Mouse (Mus musculus): Measurements from ENCODE around the gene Tff2. TPM values are rescaled to one million over a fixed set of nuclear protein-coding genes. Genes with fewer than 3 reads are reported as not detected.

Tff2 gene
- total RNA-seq, 2 experiments from 2014 or later: not detected

GRCm38 (mm10) chr17:31138398-31138797, 5.7 kb downstream of the Tff2 start:
- intact Hi-C loops (cut with DNase I): loop anchor here (2.0 to 5.0 kb wide), 3 partner anchors 48 to 204 kb away; no protein-coding TSS in a partner anchor
- DNase-seq (ENCODE audit: low spot score): no peak

- intact Hi-C loops (cut with DNase I): loop anchor here (5.0 kb wide), 1 partner anchor 205 kb away; no protein-coding TSS in a partner anchor
- no peak for DNase-seq (ENCODE audit: low spot score)
Measured at GRCm38 (mm10) chr17:31136821-31137220, 7.3 kb downstream of the Tff2 start.

GRCm38 (mm10) chr17:31136291-31136690, 7.8 kb downstream of the Tff2 start:
- intact Hi-C loops (cut with DNase I): loop anchor here (5.0 kb wide), 1 partner anchor 206 kb away; no protein-coding TSS in a partner anchor
- no peak for DNase-seq (ENCODE audit: low spot score)

GRCm38 (mm10) chr17:31134913-31135312, 9.2 kb downstream of the Tff2 start:
- intact Hi-C loops (cut with DNase I): loop anchor here (5.0 kb wide), 1 partner anchor 207 kb away; no protein-coding TSS in a partner anchor

GRCm38 (mm10) chr17:31133776-31134175, 10.3 kb downstream of the Tff2 start:
- no peak for DNase-seq (ENCODE audit: low spot score)
- intact Hi-C loops (cut with DNase I): no loop called here

More at GRCm38 (mm10) chr17:31134913-31135312, 9.2 kb downstream of the Tff2 start:
- no peak for DNase-seq (ENCODE audit: low spot score)

GRCm38 (mm10) chr17:31131269-31131821, 12.7 kb downstream of the Tff2 start:
- no peak for DNase-seq (ENCODE audit: low spot score)
- intact Hi-C loops (cut with DNase I): no loop called here

GRCm38 (mm10) chr17:31129452-31129851, 14.6 kb downstream of the Tff2 start, which contains the start of gene Tff3:
Tff3 (minus strand) TSS chr17:31129646.
- DNase-seq (ENCODE audit: low spot score): no peak
- intact Hi-C loops (cut with DNase I): no loop called here

- intact Hi-C loops (cut with DNase I): no loop called here
- no peak for DNase-seq (ENCODE audit: low spot score)
Measured at GRCm38 (mm10) chr17:31128708-31129318, 15.3 kb downstream of the Tff2 start.

GRCm38 (mm10) chr17:31125548-31126266, 18.4 kb downstream of the Tff2 start:
- no peak for DNase-seq (ENCODE audit: low spot score)
- intact Hi-C loops (cut with DNase I): no loop called here

GRCm38 (mm10) chr17:31121975-31122374, 22.1 kb downstream of the Tff2 start:
- intact Hi-C loops (cut with DNase I): no loop called here
- no peak for DNase-seq (ENCODE audit: low spot score)

GRCm38 (mm10) chr17:31119429-31119828, 24.7 kb downstream of the Tff2 start:
- intact Hi-C loops (cut with DNase I): loop anchor here (1.0 to 5.0 kb wide), 3 partner anchors 42 to 109 kb away; no protein-coding TSS in a partner anchor

GRCm38 (mm10) chr17:31117946-31118345, 26.1 kb downstream of the Tff2 start:
- no peak for DNase-seq (ENCODE audit: low spot score)
- intact Hi-C loops (cut with DNase I): loop anchor here (2.0 to 5.0 kb wide), 2 partner anchors 41 to 107 kb away; no protein-coding TSS in a partner anchor

More at GRCm38 (mm10) chr17:31119429-31119828, 24.7 kb downstream of the Tff2 start:
- DNase-seq (ENCODE audit: low spot score): peak; percentile 35

GRCm38 (mm10) chr17:31116063-31116462, 28.0 kb downstream of the Tff2 start:
- no peak for DNase-seq (ENCODE audit: low spot score)
- intact Hi-C loops (cut with DNase I): loop anchor here (5.0 kb wide), 1 partner anchor 39 kb away; no protein-coding TSS in a partner anchor

GRCm38 (mm10) chr17:31113191-31113856, 30.8 kb downstream of the Tff2 start:
- DNase-seq (ENCODE audit: low spot score): no peak
- intact Hi-C loops (cut with DNase I): no loop called here

- DNase-seq (ENCODE audit: low spot score): no peak
- intact Hi-C loops (cut with DNase I): no loop called here
Measured at GRCm38 (mm10) chr17:31108388-31108787, 35.7 kb downstream of the Tff2 start.

GRCm38 (mm10) chr17:31103823-31104222, 40.3 kb downstream of the Tff2 start:
- no peak for DNase-seq (ENCODE audit: low spot score)
- intact Hi-C loops (cut with DNase I): no loop called here

- no peak for DNase-seq (ENCODE audit: low spot score)
- intact Hi-C loops (cut with DNase I): no loop called here
Measured at GRCm38 (mm10) chr17:31103007-31103570, 41.0 kb downstream of the Tff2 start.

- DNase-seq (ENCODE audit: low spot score): no peak
- intact Hi-C loops (cut with DNase I): no loop called here
Measured at GRCm38 (mm10) chr17:31098788-31099187, 45.3 kb downstream of the Tff2 start.

- no peak for DNase-seq (ENCODE audit: low spot score)
- intact Hi-C loops (cut with DNase I): no loop called here
Measured at GRCm38 (mm10) chr17:31096893-31097292, 47.2 kb downstream of the Tff2 start.

GRCm38 (mm10) chr17:31095570-31095969, 48.5 kb downstream of the Tff2 start:
- DNase-seq (ENCODE audit: low spot score): no peak
- intact Hi-C loops (cut with DNase I): no loop called here
